Mouse (Mus musculus) thymus, adult 2 months (tissue): ENCODE data around the gene AI467606. TPM values are rescaled to one million over a fixed set of nuclear protein-coding genes. Genes with fewer than 3 reads are reported as not detected.

Experiments used
- DNase-seq: peaks from one replicate; pipeline ENCODE4 v3.0.0; 2021
- H3K27ac ChIP-seq: fragments of 200-500 bp; 2 replicates; pipeline ENCODE4 v1.5.1; 2012; ENCODE audit warnings: low read length, control low read depth; ENCODE audit not compliant: control insufficient read depth, insufficient read depth
- H3K27me3 ChIP-seq: fragments of 200-500 bp; 2 replicates; pipeline ENCODE4 v1.6.1; 2012; ENCODE audit warnings: mild to moderate bottlenecking, low read length, moderate library complexity, mixed read lengths; ENCODE audit not compliant: control insufficient read depth, insufficient read depth
- H3K36me3 ChIP-seq: fragments of 200-500 bp; 2 replicates; pipeline ENCODE4 v1.6.1; 2012; ENCODE audit warnings: mild to moderate bottlenecking, low read length, moderate library complexity; ENCODE audit not compliant: control insufficient read depth, insufficient read depth
- H3K4me1 ChIP-seq: fragments of 200-500 bp; replicated peaks from 2 replicates; pipeline ENCODE4 v1.6.1; 2012; ENCODE audit warnings: low read length; ENCODE audit not compliant: control insufficient read depth, insufficient read depth
- H3K4me3 ChIP-seq: fragments of 200-500 bp; 2 replicates; pipeline ENCODE4 v1.5.1; 2012; ENCODE audit warnings: mild to moderate bottlenecking, low read length, control low read depth, moderate library complexity; ENCODE audit not compliant: control insufficient read depth, insufficient read depth
- CTCF ChIP-seq: fragments of 200-500 bp; IDR thresholded peaks from 2 replicates; pipeline ENCODE4 v1.5.1; 2012; ENCODE audit warnings: mild to moderate bottlenecking, control low read depth, low read length, moderate library complexity, borderline replicate concordance; ENCODE audit not compliant: control insufficient read depth, poor library complexity, insufficient read depth; ENCODE audit errors: extremely low read depth
- POLR2A ChIP-seq: fragments of 200-500 bp; IDR thresholded peaks from 2 replicates; pipeline ENCODE4 v1.6.1; 2012; ENCODE audit warnings: mild to moderate bottlenecking, low read length, control low read depth, moderate library complexity; ENCODE audit not compliant: control insufficient read depth, poor library complexity, insufficient read depth; ENCODE audit errors: extremely low read depth
- WGBS: fragments of 180-500 bp; shearing (Covaris S2); methylation state at CpG from one replicate; pipeline ENCODE4 v1.1.7; 2018; 5-methylcytosine and 5-hydroxymethylcytosine counted together
- polyA plus RNA-seq: library from polyadenylated mRNA; depleted of rRNA; stranded (reverse); fragments of >200 nt; gene quantifications from 2 replicates; pipeline ENCODE4 v1.2.3, GENCODE M21; 2012

Gene AI467606
- polyA plus RNA-seq, 1 experiment = 532 TPM

GRCm38 (mm10) chr7:127113614-127114259 is 22.6 kb downstream of the AI467606 start:
- WGBS = 41% methylated on average over 12 of the region's 12 CpGs
- H3K27ac ChIP-seq = peak overlapping the region; percentile 39

DNA sequence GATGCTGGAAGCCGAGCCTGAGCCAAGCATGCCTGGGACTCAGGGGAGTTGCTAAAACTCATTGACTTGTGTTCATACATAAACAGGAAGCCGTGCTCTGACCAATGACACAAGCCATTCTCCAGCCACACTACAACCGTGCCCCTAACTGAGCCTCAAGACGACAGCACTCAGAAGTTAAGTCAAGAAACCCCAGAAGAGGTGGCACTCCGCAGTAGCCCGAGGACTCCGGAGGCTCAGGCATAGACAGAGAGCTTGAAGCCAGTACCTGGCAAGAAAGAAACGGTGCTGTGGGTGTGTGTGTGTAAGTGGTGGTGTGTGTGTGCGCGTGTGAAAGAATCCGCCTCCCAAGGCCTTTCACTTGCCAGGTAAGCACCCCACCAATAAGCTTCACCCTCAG is 23.8 kb downstream of the AI467606 start:
- no peak overlapping the region for H3K27ac ChIP-seq
- H3K36me3 ChIP-seq = no peaks in the 10 kb centered on the region
- H3K4me3 ChIP-seq = no peak overlapping the region
- no peak for DNase-seq
- no peaks in the 10 kb centered on the region for H3K27me3 ChIP-seq
- peaks cover 30% of the 10 kb centered on the region for H3K4me1 ChIP-seq
- TF ChIP-seq CTCF (no peak), POLR2A (no peak)
- 95% methylated on average over 11 of the region's 11 CpGs for WGBS

More at GRCm38 (mm10) chr7:127113614-127114259, 22.6 kb downstream of the AI467606 start:
- TF ChIP-seq POLR2A = no peak
- H3K4me1 ChIP-seq = peaks cover 30% of the 10 kb centered on the region
- no peaks in the 10 kb centered on the region for H3K36me3 ChIP-seq
- peak; percentile 30 for DNase-seq
- no peak overlapping the region for H3K4me3 ChIP-seq
- H3K27me3 ChIP-seq = no peaks in the 10 kb centered on the region

DNA sequence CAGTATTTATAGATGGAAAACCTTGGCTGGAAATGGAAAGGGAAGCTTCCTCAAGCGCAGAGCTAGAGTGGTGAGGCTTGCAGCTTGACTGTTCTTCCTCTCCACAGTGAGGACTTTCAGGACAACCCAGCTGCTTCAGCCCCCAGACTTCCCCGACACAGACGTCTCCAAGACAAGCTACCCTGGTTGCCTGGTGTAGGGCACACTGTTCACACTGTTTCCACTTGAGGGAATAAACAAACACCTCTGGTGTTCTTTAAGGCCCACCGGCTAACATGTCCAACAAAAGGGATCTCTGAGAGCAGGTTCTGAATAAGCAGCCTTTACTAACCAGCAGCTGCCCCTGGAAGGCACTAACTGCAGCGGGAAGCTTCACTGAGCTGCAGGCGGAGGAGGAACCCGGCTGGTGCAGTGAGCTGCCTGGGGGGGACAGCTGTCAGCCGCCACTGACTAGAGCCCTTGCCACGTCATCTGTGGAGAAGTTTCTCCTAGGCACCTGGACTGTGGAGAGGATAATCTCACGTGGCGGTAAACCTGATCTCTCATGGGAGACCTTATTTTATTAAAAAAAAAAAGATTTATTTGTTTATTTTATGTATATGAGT is 25.3 kb downstream of the AI467606 start:
- Histone ChIP-seq H3K4me1 (peaks cover 25% of the 10 kb centered on the region), H3K4me3 (no peak overlapping the region), H3K27ac (no peak overlapping the region), H3K36me3 (no peaks in the 10 kb centered on the region), H3K27me3 (no peaks in the 10 kb centered on the region)
- 79% methylated on average over 11 of the region's 11 CpGs for WGBS
- no peak for DNase-seq
- TF ChIP-seq POLR2A = no peak
- TF ChIP-seq CTCF = no peak

GRCm38 (mm10) chr7:127117948-127118347 is 26.8 kb downstream of the AI467606 start:
- Histone ChIP-seq H3K36me3 (no peaks in the 10 kb centered on the region), H3K4me1 (peaks cover 15% of the 10 kb centered on the region), H3K27me3 (no peaks in the 10 kb centered on the region), H3K27ac (no peak overlapping the region), H3K4me3 (no peak overlapping the region)
- no peak for DNase-seq
- 89% methylated on average over 5 of the region's 5 CpGs for WGBS
- TF ChIP-seq POLR2A = no peak
- TF ChIP-seq CTCF = no peak

- Histone ChIP-seq H3K4me1 (peaks cover 6% of the 10 kb centered on the region), H3K36me3 (no peaks in the 10 kb centered on the region), H3K4me3 (no peak overlapping the region), H3K27me3 (no peaks in the 10 kb centered on the region), H3K27ac (no peak overlapping the region)
- TF ChIP-seq CTCF = no peak
- no peak for TF ChIP-seq POLR2A
- DNase-seq = no peak
- WGBS = 87% methylated on average over 14 of the region's 14 CpGs
Measured at GRCm38 (mm10) chr7:127118671-127119445, 27.7 kb downstream of the AI467606 start.

- H3K27ac ChIP-seq = no peak overlapping the region
- no peak overlapping the region for H3K4me3 ChIP-seq
- no peaks in the 10 kb centered on the region for H3K4me1 ChIP-seq
- no peaks in the 10 kb centered on the region for H3K36me3 ChIP-seq
- H3K27me3 ChIP-seq = no peaks in the 10 kb centered on the region
- DNase-seq = no peak
- TF ChIP-seq POLR2A (no peak), CTCF (no peak)
- 90% methylated on average over 21 of the region's 21 CpGs for WGBS
Measured at GRCm38 (mm10) chr7:127121061-127121910, 30.1 kb downstream of the AI467606 start.
